Mouse (Mus musculus) bone marrow, adult 2 months (tissue): ENCODE results near the gene Tle6.

Source experiments
- CTCF ChIP-seq: fragments of 200-500 bp; IDR thresholded peaks from 2 replicates; pipeline ENCODE4 v1.5.1; 2011; ENCODE audit warnings: low read length, control low read depth; ENCODE audit not compliant: control insufficient read depth, insufficient read depth
- POLR2A ChIP-seq: fragments of 200-500 bp; IDR thresholded peaks from 2 replicates; pipeline ENCODE4 v1.6.1; 2011; ENCODE audit warnings: low read depth, mild to moderate bottlenecking, control low read depth, low read length, borderline replicate concordance; ENCODE audit not compliant: control insufficient read depth

DNA sequence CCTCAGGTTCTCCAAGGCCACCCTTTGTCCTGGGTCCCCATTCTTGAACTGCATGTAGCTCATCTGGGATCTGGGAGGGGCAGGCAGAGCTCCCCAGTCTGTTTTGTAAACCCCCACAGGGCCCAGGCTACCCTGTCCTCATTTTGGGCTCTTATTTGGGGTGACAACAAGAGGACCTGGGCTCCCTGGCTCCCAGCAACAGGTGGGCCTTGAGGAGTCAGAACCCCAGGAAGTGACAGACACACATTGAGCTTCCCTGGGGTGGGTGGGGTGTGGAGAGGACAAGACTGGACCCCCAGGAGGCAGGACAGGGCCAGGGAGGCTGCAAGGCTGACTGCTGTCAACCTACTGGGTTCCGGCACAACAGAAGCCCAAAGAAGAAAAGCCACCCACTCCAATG is 57.2 kb downstream of the Tle6 start:
- TF ChIP-seq POLR2A (no peak), CTCF (no peak)
